Mouse (Mus musculus): Measurements from ENCODE around the gene Osgep. TPM values are rescaled to one million over a fixed set of nuclear protein-coding genes. Genes with fewer than 3 reads are reported as not detected.

Gene Osgep
- polyA plus RNA-seq, 1 experiment from 2014 or later = 130 TPM

- H3K4me3 ChIP-seq (replicated peaks; ENCODE audit: low read length) = no peak overlapping the region
- no peaks in the 10 kb centered on the region for H3K27me3 ChIP-seq (ENCODE audit: control insufficient read depth, insufficient read depth, low read length)
- no peak overlapping the region for H3K9ac ChIP-seq (ENCODE audit: low read length)
- no peaks in the 10 kb centered on the region for H3K4me1 ChIP-seq (ENCODE audit: control insufficient read depth, insufficient read depth, low read length)
- H3K27ac ChIP-seq (ENCODE audit: low read length) = no peak overlapping the region
- H3K36me3 ChIP-seq (ENCODE audit: control insufficient read depth, insufficient read depth, low read length) = no peaks in the 10 kb centered on the region
- no peak overlapping the region for H3K4me2 ChIP-seq (ENCODE audit: low read depth, low read length)
- 86% methylated on average over 3 of the region's 3 CpGs for WGBS
- no peaks in the 10 kb centered on the region for H3K9me3 ChIP-seq (replicated peaks; ENCODE audit: control insufficient read depth, low read length)
- ATAC-seq (ENCODE audit: insufficient read depth, low FRiP score) = no peak
These were observed 13.6 kb upstream of the Osgep start for GRCm38 (mm10) chr14:50938119-50938908.

GRCm38 (mm10) chr14:50936649-50937048, 12.0 kb upstream of the Osgep start:
- no peaks in the 10 kb centered on the region for H3K36me3 ChIP-seq (ENCODE audit: control insufficient read depth, insufficient read depth, low read length)
- no peak overlapping the region for H3K9ac ChIP-seq (ENCODE audit: low read length)
- no peaks in the 10 kb centered on the region for H3K4me1 ChIP-seq (ENCODE audit: control insufficient read depth, insufficient read depth, low read length)
- no peaks in the 10 kb centered on the region for H3K9me3 ChIP-seq (replicated peaks; ENCODE audit: control insufficient read depth, low read length)
- 34% methylated on average over 1 of the region's 1 CpGs for whole genome bisulfite sequencing
- no peak for ATAC-seq (ENCODE audit: insufficient read depth, low FRiP score)
- H3K4me3 ChIP-seq (replicated peaks; ENCODE audit: low read length) = no peak overlapping the region
- H3K27ac ChIP-seq (ENCODE audit: low read length) = no peak overlapping the region
- no peak overlapping the region for H3K4me2 ChIP-seq (ENCODE audit: low read depth, low read length)
- no peaks in the 10 kb centered on the region for H3K27me3 ChIP-seq (ENCODE audit: control insufficient read depth, insufficient read depth, low read length)

GRCm38 (mm10) chr14:50931493-50932020, 6.9 kb upstream of the Osgep start:
- peak overlapping the region; percentile 90 for H3K27ac ChIP-seq (ENCODE audit: low read length)
- H3K36me3 ChIP-seq (ENCODE audit: control insufficient read depth, insufficient read depth, low read length) = peaks cover 13% of the 10 kb centered on the region; the same call in 1 of the 2 replicates
- ATAC-seq (ENCODE audit: insufficient read depth, low FRiP score) = no peak
- H3K9ac ChIP-seq (ENCODE audit: low read length) = peak overlapping the region; percentile 70
- H3K27me3 ChIP-seq (ENCODE audit: control insufficient read depth, insufficient read depth, low read length) = no peaks in the 10 kb centered on the region
- WGBS = 8% methylated on average over 12 of the region's 12 CpGs
- H3K4me2 ChIP-seq (ENCODE audit: low read depth, low read length) = peak overlapping the region; percentile 82
- peak overlapping the region; percentile 99 for H3K4me3 ChIP-seq (replicated peaks; ENCODE audit: low read length)
- H3K9me3 ChIP-seq (replicated peaks; ENCODE audit: control insufficient read depth, low read length) = no peaks in the 10 kb centered on the region
- H3K4me1 ChIP-seq (ENCODE audit: control insufficient read depth, insufficient read depth, low read length) = peaks cover 8% of the 10 kb centered on the region; the same call in 1 of the 2 replicates

- Histone ChIP-seq H3K36me3 (ENCODE audit: control insufficient read depth, insufficient read depth, low read length) (peaks cover 18% of the 10 kb centered on the region; the same call in 1 of the 2 replicates), H3K27ac (ENCODE audit: low read length) (peak within 1 kb of the TSS; percentile 96), H3K27me3 (ENCODE audit: control insufficient read depth, insufficient read depth, low read length) (no peaks in the 10 kb centered on the region), H3K4me3 (replicated peaks; ENCODE audit: low read length) (peak within 1 kb of the TSS; percentile 99), H3K9ac (ENCODE audit: low read length) (peak within 1 kb of the TSS; percentile 98), H3K4me2 (ENCODE audit: low read depth, low read length) (peak within 1 kb of the TSS; percentile 83), H3K4me1 (ENCODE audit: control insufficient read depth, insufficient read depth, low read length) (peaks cover 10% of the 10 kb centered on the region), H3K9me3 (replicated peaks; ENCODE audit: control insufficient read depth, low read length) (no peaks in the 10 kb centered on the region)
- WGBS = under 1% methylated on average over 67 of the region's 68 CpGs
- ATAC-seq (ENCODE audit: insufficient read depth, low FRiP score) = peak; percentile 99
These were observed 6.2 kb upstream of the Osgep start, which contains the start of the genes Pip4p1 and Pnp for GRCm38 (mm10) chr14:50930754-50931492. Pip4p1 (minus strand) TSS chr14:50930856. Pnp (plus strand) TSS chr14:50931082.

- peak overlapping the region; percentile 98 for H3K9ac ChIP-seq (ENCODE audit: low read length)
- H3K4me1 ChIP-seq (ENCODE audit: control insufficient read depth, insufficient read depth, low read length) = peaks cover 12% of the 10 kb centered on the region
- H3K36me3 ChIP-seq (ENCODE audit: control insufficient read depth, insufficient read depth, low read length) = peaks cover 19% of the 10 kb centered on the region; the same call in 1 of the 2 replicates
- peak overlapping the region; percentile 83 for H3K4me2 ChIP-seq (ENCODE audit: low read depth, low read length)
- H3K9me3 ChIP-seq (replicated peaks; ENCODE audit: control insufficient read depth, low read length) = no peaks in the 10 kb centered on the region
- H3K4me3 ChIP-seq (replicated peaks; ENCODE audit: low read length) = peak overlapping the region; percentile 99
- H3K27me3 ChIP-seq (ENCODE audit: control insufficient read depth, insufficient read depth, low read length) = no peaks in the 10 kb centered on the region
- H3K27ac ChIP-seq (ENCODE audit: low read length) = peak overlapping the region; percentile 96
- under 1% methylated on average over 38 of the region's 38 CpGs for WGBS
- ATAC-seq (ENCODE audit: insufficient read depth, low FRiP score) = peak; percentile 58
These were observed 5.7 kb upstream of the Osgep start for GRCm38 (mm10) chr14:50930377-50930753.

- Histone ChIP-seq H3K4me1 (ENCODE audit: control insufficient read depth, insufficient read depth, low read length) (peaks cover 12% of the 10 kb centered on the region), H3K9me3 (replicated peaks; ENCODE audit: control insufficient read depth, low read length) (no peaks in the 10 kb centered on the region), H3K4me2 (ENCODE audit: low read depth, low read length) (peak overlapping the region; percentile 83), H3K4me3 (replicated peaks; ENCODE audit: low read length) (peak overlapping the region; percentile 99), H3K27ac (ENCODE audit: low read length) (peak overlapping the region; percentile 96), H3K36me3 (ENCODE audit: control insufficient read depth, insufficient read depth, low read length) (peaks cover 19% of the 10 kb centered on the region; the same call in 1 of the 2 replicates), H3K9ac (ENCODE audit: low read length) (peak overlapping the region; percentile 98), H3K27me3 (ENCODE audit: control insufficient read depth, insufficient read depth, low read length) (no peaks in the 10 kb centered on the region)
- ATAC-seq (ENCODE audit: insufficient read depth, low FRiP score) = no peak
- 10% methylated on average over 10 of the region's 10 CpGs for WGBS
These were observed 5.3 kb upstream of the Osgep start for GRCm38 (mm10) chr14:50929951-50930350.

- Histone ChIP-seq H3K36me3 (ENCODE audit: control insufficient read depth, insufficient read depth, low read length) (peaks cover 19% of the 10 kb centered on the region; the same call in 1 of the 2 replicates), H3K4me1 (ENCODE audit: control insufficient read depth, insufficient read depth, low read length) (peaks cover 17% of the 10 kb centered on the region), H3K27me3 (ENCODE audit: control insufficient read depth, insufficient read depth, low read length) (no peaks in the 10 kb centered on the region), H3K27ac (ENCODE audit: low read length) (no peak overlapping the region), H3K4me3 (replicated peaks; ENCODE audit: low read length) (no peak overlapping the region), H3K4me2 (ENCODE audit: low read depth, low read length) (no peak overlapping the region), H3K9ac (ENCODE audit: low read length) (no peak overlapping the region), H3K9me3 (replicated peaks; ENCODE audit: control insufficient read depth, low read length) (no peaks in the 10 kb centered on the region)
- ATAC-seq (ENCODE audit: insufficient read depth, low FRiP score) = no peak
- WGBS = 60% methylated on average over 3 of the region's 3 CpGs
These were observed 2.7 kb upstream of the Osgep start for GRCm38 (mm10) chr14:50927366-50927765.

- Histone ChIP-seq H3K36me3 (ENCODE audit: control insufficient read depth, insufficient read depth, low read length) (peaks cover 19% of the 10 kb centered on the region; the same call in 1 of the 2 replicates), H3K4me3 (replicated peaks; ENCODE audit: low read length) (peak overlapping the region; percentile 95), H3K9ac (ENCODE audit: low read length) (peak overlapping the region; percentile 87), H3K4me2 (ENCODE audit: low read depth, low read length) (peak overlapping the region; percentile 71), H3K27me3 (ENCODE audit: control insufficient read depth, insufficient read depth, low read length) (no peaks in the 10 kb centered on the region), H3K27ac (ENCODE audit: low read length) (peak overlapping the region; percentile 94), H3K4me1 (ENCODE audit: control insufficient read depth, insufficient read depth, low read length) (peaks cover 17% of the 10 kb centered on the region), H3K9me3 (replicated peaks; ENCODE audit: control insufficient read depth, low read length) (no peaks in the 10 kb centered on the region)
- 1% methylated on average over 38 of the region's 38 CpGs for whole genome bisulfite sequencing
- ATAC-seq (ENCODE audit: insufficient read depth, low FRiP score) = peak; percentile 20
These were observed 623 bp upstream of the Osgep start for GRCm38 (mm10) chr14:50925111-50925920.

All from stomach, embryonic 16.5 days (tissue).